Mouse (Mus musculus): ENCODE measurements around the gene Fancc.
"Not testable (repeated sequence)": the region's sequence is repeated elsewhere in the genome, so short reads cannot be mapped to it uniquely, and the experiment has no call there.

The Fancc gene

DNA sequence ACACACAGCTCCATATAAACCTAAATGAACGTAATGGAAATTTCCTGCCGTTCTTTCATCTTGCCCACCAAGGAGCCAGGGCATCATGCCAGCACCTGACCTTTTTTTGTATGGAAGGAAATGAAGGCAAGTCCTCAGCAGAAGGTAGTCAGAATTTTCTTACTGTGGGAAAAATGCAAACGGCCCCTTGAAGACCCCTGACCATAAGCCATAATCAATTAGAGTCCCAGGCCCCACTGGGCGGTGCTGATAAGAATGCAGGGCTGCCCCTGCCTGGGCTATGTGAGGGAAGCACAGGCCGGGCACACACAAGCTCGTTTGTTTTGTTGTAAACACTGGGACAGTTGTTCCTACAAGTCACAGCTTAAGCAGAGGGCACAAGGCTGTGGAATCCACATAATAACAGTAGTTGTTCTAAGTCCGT lies 179.4 kb downstream of the Fancc start:
- no peak for DNase-seq (ENCODE audit: low read depth, low spot score)

DNA sequence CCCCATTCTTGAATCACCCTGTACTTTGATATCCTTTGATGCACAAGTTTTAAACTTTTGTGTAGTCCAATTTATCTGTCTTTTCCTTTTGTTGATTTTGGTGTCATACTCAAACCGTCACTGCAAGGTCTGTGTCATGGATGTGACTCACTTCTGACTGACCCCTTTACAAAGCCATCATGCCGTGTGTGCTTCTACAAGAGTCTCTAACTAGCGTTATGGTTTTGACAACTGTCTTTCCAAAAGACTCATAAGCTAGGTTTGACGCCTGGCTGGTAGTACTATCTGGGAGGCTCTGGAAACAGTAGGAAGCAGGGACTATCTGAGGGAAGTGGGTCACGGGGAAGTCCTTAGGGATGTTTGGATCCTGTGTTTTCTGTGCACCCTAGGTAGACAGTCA lies 180.7 kb downstream of the Fancc start:
- no peak for DNase-seq (ENCODE audit: low read depth, low spot score)

DNA sequence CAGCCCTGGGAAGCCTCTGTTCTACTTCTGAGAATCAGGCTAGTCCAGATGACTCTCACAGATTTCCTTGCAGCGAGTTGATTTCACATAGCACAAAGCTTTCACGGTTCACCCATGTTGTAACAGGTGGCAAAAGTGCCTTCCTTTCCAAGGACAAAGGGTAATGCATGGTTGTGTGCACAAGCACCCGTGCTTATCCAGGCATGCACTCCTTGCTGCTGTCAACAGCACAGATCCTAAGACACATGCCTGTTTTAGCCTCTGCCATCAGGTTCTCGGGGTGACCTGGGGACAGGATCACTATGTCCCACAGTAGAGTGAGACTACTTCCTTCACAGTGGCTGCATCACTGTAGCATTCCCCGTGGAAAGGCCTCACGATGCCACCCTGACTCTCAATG lies 181.3 kb downstream of the Fancc start:
- no peak for DNase-seq (ENCODE audit: low read depth, low spot score)

DNA sequence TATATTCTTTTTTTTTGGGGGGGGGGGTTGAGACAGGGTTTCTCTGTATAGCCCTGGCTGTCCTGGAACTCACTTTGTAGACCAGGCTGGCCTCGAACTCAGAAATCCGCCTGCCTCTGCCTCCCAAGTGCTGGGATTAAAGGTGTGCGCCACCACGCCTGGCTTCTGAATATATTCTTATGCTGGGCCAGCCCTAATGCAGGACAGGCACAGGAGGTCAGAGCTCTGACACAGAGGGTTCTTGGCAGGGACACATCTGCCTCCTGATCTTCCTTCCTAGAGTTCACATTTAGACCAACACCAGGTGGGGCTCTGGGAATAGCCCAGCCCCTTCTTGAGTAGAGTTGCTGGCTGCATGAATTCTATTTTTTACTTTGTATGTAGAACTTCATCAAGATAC lies 182.0 kb downstream of the Fancc start:
- DNase-seq (ENCODE audit: low read depth, low spot score) = not testable (repeated sequence)

DNA sequence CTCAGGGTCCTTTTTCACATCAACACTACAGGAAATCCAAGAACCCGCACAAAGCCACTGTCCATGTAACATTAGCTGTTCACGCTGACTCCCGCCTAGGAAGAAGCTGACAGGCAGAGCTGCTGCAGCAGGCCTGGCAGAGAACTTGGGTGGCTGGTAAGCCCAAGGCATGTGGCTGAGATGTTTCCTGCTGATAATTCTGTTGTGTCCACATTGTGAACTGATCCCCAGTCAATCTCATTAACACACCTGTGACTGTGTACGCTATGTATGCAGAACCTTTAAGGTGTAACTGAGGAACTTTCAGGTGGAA lies 182.5 kb downstream of the Fancc start:
- no peak for DNase-seq (ENCODE audit: low read depth, low spot score)

DNA sequence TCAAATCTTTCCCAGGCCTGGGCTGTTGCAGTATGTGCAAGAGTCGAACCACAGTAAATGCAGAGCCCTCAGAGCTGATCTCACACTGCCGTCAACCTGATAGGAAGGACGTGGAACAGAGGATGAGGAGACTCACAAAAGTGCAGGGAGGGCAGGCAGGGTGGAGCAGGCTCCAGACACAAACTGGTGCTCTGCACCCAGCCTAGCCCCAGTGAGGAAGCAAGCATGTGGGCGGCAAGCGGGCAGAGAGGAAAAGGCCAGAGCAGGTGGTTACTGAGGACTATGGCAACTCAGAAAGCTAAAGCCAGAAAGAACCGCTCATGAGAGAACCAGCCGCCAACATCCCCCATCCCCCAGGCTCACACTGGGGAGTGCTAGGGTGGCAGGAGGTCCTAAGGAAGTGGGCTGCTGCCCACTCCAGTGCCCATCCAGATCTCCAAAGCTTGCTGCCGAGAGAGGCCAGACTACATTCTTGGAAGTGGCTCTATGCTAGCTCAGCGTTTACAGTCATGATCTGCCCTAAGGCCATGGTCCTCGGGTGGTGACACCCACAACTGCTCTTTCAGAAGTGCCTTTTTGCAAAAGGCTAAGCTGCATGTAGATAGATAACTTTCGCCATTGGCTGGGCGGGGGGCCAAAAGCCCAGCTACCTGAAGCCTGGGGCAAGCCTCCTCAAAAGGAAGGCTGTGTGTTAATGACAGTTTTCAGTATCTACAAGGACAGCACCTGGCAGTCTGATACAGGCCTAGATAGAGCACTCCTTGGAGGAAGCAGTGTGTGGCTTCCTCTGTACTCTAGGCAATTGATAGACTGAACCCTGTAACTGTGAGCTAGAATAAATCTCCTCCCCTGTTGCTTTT lies 183.1 kb downstream of the Fancc start:
- DNase-seq (ENCODE audit: low read depth, low spot score) = no peak

DNA sequence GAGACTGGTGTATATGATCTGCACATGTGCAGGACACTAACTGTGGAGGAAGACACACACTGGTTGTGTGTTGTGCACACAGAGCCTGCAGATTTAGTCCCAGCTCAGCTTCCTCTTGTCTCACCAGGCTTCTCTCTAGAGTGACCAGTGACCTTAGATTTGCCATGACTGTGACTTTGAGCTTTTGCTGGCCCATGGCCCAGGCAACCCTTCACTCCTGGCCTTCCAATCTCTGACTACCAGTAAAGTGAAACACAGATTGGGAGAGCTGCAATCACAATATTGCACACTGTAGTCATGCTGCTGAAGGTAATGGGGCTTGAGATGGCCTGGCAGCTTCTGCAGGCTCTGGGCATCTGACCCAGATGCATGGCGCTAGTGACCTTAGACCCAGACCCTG lies 183.8 kb downstream of the Fancc start:
- DNase-seq (ENCODE audit: low read depth, low spot score) = no peak

DNA sequence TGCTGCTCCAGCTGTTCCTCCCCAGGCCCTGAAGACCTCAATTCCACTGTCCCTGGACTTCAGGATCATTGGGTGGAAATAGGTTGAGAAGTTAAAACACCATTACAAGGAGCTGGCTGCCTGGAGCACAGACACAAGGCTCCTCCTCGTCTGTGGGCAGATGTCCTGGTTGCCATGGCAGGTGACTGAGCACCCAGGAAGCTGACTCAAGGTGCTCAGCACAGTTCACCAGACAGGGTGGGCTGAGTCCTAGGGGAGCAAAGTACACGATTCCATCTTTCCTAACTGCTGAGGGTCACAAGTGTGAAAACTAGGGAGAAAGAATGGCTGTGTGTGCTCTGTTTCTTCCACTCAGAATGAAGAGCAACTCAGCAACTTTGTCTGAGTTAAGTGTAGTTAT lies 185.9 kb downstream of the Fancc start:
- DNase-seq (ENCODE audit: low read depth, low spot score) = no peak

DNA sequence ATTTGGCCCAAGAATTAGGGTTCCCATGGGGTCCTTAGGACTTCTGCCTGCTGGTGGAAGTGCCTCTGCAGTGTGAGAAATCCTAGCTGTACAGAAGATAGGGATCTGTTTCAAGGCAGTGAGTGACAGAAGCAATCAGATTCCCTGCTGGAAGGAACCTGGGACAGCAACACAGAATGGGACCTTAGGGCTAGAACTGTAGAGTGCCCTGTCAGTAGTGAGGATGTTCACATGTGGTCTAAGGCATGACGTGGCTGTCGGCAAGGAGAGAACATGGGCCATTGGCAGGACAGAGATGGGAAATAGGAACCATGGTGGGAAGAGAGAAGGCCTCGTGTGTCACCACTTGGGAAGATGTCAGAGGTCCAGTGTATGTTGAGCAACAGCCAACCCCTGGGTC lies 187.5 kb downstream of the Fancc start:
- DNase-seq (ENCODE audit: low read depth, low spot score) = no peak

DNA sequence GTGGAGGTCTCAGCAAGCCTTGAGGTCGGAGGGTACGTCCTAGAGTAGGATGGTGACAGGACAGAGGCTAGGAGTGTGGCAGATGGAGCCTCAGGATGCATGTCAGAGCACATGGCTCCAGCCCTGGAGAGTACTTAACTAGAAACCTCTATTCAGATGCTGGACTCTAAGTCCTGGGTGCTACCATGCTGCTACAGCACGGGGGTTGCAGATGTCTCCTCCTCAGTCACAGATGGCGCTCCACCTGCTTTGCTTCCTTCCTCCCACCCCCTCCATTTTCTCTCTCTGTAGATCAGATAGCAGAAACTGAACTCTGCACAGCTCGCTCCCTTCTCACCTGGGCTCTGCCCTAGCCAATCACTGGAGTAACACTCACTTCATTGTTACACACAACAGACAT lies 190.3 kb downstream of the Fancc start:
- DNase-seq (ENCODE audit: low read depth, low spot score) = no peak

DNA sequence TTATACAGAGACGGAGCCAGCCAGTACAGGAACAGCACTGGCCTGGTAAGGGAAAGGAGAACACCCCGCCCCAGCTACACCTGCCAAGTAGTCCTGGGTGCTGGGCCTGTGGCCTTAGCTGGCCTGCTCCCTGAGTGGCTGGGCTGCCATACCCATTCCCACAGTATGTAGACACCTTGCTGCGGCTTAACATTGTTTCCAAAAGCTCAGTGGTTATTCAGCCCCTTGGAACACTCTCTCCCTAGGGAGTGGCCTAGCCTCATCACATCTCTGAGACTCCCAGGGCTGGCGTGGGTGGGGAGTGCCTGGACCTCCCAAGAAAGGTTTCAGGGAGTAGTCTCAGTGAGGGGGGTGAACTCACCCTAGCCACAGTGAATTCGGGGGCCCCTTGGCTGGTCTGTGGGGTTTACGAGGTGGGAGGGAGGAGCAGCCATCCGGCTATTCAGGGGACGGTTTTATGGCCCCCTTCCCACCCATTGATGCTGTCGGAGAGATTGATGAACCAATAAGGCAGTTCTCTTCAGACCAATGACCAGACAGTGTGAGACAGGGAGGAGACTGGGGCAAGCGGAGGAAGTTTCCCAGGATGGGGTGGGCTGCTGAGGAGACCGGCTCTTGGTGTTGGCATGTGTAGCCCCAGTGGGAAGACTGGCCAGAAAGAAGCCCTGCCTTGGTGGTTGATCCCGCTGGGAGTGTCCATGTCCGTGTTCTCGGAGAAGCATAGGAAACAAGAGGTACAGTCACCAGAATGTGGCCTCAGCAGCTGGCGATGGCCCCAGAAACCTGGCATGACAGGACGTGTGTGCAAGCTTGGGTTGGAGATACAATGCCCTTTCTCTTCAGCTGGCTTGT lies 191.7 kb downstream of the Fancc start:
- no peak for DNase-seq (ENCODE audit: low read depth, low spot score)

DNA sequence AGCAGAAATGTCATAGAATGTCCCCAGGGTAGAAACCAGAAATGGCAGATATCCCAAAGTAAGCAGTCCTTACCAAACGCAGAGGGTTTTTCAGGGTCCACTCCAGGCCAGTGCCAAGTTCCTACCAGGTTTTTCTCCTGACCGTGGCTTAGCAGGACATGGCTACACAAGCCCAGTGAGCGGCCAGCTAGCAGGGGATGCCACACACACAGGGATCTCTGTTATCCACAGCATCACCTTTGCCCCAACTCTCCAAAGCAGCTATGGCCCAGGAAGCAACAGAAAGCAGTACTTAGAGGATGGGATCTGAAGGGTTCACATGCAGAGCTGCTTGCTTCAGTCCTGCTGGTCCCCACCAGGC lies 192.3 kb downstream of the Fancc start:
- no peak for DNase-seq (ENCODE audit: low read depth, low spot score)

DNA sequence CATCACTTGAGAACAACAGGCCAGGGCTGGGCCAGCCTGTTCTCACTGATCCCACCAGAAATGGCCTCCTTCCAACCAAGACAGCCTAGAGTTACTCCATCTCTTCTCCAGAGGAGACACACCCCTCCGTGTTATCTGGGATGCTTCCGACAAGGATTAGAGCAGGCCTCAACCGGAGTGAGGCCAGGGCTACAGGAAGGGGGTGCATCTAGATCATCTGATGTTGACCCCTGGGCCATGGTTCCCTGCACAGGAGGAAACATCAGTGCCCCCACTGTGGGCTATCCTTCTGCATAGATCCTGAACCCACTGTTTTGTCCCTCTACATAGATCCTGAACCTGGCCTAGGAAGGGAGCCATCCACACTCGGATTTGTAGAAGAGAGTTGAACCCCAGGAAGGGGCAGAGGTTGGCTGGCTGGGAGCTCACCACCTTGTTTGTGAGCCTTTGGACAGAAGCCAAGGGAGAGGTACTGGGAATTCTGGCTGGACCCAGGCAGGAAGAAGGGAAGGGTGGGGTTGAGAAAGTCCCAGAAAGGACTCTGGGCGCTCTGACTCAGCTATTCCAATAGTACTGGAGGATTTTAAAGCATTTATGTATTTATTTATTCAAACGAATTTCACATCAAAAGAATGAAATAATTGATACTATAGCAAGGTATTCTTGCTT lies 192.8 kb downstream of the Fancc start:
- DNase-seq (ENCODE audit: low read depth, low spot score) = no peak

DNA sequence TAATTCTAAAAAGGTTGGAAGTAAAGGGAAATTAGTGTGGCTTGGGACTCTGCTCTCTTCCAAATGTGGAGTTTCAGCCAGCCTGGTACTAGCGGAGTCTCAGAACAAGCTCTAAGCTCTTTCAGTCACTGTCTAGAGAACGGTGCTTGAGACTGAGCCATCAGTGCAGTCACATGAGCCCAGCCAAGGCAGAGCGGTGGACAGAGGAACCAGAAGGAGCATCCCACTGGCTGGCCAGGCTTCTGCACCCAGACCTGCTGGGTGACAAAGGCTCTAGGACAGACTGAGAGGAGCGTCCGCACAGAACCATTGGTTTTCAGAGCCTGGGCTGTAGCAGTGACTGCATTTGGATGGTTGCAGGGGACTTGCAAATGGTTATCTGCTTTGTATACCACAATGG lies 194.7 kb downstream of the Fancc start:
- DNase-seq (ENCODE audit: low read depth, low spot score) = no peak

DNA sequence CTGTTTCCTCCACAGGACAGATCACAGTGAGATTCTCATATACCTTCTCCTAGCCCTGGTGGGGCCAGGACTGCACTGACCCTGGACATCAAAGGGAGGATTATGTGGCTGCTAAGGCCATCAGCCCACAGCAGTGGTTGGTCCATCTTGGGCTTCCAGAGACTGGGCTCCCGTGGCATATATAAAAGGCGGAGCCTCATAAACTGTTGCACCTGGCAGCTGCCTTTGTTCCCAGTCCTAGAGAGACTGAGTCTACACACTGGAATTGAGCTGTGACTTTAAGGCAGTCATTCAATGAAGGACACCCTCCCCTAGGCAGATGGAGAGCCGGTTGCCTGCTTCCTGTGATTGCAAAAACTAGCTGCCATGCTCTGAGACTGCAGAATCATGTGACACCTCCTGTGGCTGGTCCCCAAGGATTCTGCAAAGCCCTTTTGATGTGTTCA lies 195.3 kb downstream of the Fancc start:
- no peak for DNase-seq (ENCODE audit: low read depth, low spot score)

DNA sequence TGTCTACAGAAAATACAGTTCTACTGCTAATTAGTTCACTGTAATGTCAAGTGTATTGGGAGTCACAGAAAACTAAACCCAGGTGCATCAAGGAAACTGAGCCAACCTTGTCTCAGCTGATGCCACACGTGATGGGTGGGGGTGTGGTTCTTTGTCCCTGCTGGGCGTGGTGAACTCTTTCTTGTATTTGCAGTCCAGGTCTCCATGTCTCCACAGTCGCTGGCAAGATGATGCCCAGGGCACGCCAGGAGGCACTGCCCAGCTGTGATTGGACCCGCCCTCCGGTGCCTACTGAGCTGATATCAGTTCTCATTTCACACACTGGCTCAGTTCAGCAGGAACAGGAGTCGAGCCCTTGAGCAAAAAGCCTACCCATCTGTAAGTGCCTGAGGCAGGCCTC lies 196.1 kb downstream of the Fancc start:
- no peak for DNase-seq (ENCODE audit: low read depth, low spot score)

DNA sequence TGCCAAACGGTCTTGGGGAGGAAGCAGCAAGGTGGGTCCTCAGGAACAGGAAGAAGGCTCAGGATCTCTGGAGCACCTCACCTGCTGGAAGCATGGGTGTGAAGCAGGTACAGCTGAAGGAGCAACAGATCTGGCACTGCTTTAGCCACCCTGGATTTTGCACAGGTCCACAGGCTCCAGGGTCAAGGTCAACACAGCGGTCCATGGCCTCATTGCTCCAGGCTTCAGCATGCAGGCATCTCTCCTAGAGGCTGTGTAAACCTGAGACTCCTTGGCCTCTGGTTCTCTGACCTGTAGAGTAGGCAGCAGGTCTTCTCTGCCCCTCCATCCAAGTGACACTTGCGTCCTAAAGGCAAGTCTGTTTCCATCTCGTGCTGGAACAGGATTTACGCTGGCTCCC lies 198.1 kb downstream of the Fancc start:
- no peak for DNase-seq (ENCODE audit: low read depth, low spot score)

DNA sequence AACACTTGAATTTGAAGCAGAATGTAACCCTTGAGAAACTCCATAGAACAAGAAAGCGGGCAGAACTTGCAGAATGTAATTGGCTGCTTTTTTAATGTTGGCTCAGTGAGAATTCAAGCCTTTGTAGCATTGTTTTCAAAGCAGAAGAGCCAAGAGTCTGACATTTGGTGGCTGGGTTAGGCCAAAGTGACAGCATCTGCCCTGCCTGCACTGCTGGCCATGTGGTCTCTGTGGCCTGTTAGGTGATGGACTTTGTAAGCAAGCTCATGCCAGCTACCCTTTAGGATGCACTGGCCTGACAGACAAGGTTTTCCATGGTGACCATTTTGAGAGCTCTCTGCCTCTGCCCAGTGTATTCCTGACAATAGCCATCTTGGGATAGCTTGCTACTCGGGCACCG lies 199.1 kb downstream of the Fancc start:
- no peak for DNase-seq (ENCODE audit: low read depth, low spot score)

DNA sequence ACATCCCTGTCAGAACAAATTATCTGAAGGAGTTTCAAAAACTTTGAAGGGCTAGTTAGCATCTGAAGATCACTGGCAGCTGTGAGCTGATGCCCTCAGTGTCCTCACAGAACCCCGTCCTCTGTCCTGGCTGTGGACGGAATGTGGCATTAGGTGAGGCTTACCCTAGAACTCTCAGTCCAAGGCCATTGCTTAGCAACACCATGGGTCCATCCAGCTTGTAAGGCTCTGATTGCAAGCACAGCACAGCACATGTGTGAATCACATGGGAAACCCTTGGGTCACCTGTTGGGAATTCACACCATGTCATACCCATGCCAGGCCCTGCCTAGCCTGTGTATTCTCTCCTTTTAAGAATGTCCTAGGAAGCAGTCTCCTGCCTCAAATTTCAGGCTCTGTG lies 200.1 kb downstream of the Fancc start:
- no peak for DNase-seq (ENCODE audit: low read depth, low spot score)

DNA sequence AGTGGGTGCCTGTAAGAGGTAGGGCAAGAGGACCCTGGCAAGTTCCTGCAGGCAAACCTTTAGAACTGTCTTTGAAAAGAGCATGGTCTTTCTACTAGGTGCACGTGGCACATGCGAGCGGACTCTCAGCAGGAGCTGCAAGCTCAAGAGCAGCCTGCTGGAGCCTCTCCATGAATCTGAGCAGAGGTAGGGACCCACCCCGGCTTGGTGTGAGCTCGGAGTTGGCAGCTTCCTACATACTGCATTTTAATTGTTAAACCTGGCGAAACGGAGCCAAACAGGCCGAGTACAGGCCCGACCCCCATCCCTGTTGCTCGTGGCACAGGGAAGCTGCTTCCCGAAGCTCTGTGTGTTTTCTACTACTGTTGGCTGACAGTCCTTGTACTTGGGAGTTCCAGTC lies 200.8 kb downstream of the Fancc start:
- DNase-seq (ENCODE audit: low read depth, low spot score) = no peak

DNA sequence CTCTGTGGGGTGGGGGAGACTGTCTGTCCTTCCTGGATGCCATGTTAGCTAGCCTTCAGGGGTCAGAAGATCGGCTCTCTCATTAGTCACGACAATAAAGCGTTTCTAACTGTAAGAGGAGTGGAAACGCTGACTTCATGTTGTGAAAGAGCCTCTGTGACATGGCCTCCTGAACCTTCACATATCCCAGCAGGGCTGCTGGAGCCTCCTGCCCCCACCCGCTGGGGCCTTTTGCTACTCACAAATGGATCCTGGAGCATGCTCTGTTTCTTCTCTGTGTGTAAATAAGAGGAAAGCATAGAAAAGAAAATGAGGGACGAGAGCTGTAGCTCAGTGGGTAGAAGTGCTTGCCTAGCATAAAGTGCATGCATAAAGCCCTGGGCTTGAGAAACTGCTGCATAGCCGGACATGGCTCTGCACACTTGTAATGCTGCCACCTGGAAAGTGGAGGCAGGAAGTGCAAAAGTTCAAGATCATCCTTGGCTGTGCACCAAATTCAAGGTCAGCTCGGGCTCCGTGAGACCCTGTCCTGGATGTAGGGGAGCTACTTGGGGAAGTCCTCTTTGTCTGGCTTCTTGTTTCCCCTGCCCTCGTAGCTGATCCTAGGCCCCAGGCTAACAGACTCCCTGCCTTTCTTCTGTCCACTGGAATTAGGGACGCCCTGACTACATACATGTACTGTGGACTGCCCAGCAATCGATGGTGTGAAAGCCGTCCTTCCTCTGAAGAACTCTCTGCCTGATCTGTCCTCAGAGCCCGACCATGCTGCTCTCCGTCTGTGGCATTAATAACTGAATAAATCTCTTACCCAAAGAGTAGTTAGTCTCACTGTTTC lies 202.5 kb downstream of the Fancc start:
- no peak for DNase-seq (ENCODE audit: low read depth, low spot score)

DNA sequence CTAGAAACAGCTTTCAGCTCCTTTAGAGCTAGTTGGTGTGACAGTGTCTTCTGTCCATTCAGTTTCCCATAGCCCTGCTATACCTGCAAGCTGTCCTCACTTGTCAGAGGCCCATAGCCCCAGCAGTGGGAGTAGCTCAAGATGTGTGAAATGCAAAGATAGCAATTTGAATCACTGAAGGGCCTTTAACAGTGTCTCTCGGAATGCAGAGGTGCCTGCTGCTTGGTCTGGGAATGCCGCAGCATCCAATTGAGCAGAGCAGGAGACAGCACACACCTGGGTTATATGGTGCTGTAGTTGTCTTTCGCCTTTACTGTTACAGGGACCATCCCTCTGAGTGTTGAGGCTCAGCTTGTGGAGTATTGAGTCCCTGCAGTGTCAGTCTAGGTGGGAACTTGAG lies 203.4 kb downstream of the Fancc start:
- no peak for DNase-seq (ENCODE audit: low read depth, low spot score)

All from WW6 (cell line).